Mouse (Mus musculus): ENCODE results near the gene Iffo2.

GRCm38 (mm10) chr4:139627361-139627760 is 97.0 kb downstream of the Iffo2 start:
- TF ChIP-seq POLR2A (IDR thresholded peaks at IDR 0.05; ENCODE audit: insufficient read depth, low read depth, low read length) (no peak), CTCF (IDR thresholded peaks at IDR 0.05; ENCODE audit: insufficient read depth, low read depth, low read length) (no peak)

Data from olfactory bulb, adult 2 months (tissue).